Mouse (Mus musculus) monocyte, adult 2 months (primary cell): Measurements from ENCODE around the gene Brinp3.

Experiments
- DNase-seq, 2 experiments: peaks; one replicate each; pipeline ENCODE4 v3.0.0; 2022; ENCODE audit warnings: low spot score in 2 of 2, low read depth in 1 of 2

Brinp3 gene

GRCm38 (mm10) chr1:146787236-146787635, 292.7 kb downstream of the Brinp3 start:
- DNase-seq: no peak

- DNase-seq: no peak
These were observed 298.3 kb downstream of the Brinp3 start for GRCm38 (mm10) chr1:146792826-146793225.

- DNase-seq: no peak
These were observed 305.5 kb downstream of the Brinp3 start for GRCm38 (mm10) chr1:146799986-146800553.

- no peak for DNase-seq
These were observed 307.3 kb downstream of the Brinp3 start for GRCm38 (mm10) chr1:146801821-146802220.

- no peak for DNase-seq
These were observed 313.2 kb downstream of the Brinp3 start for GRCm38 (mm10) chr1:146807765-146808164.

- no peak for DNase-seq
These were observed 339.3 kb downstream of the Brinp3 start for GRCm38 (mm10) chr1:146833888-146834287.

- DNase-seq: no peak
These were observed 349.5 kb downstream of the Brinp3 start for GRCm38 (mm10) chr1:146844087-146844486.

- no peak for DNase-seq
These were observed 354.3 kb downstream of the Brinp3 start for GRCm38 (mm10) chr1:146848892-146849291.

GRCm38 (mm10) chr1:146850147-146850546, 355.6 kb downstream of the Brinp3 start:
- no peak for DNase-seq

- DNase-seq: no peak
These were observed 404.1 kb downstream of the Brinp3 start for GRCm38 (mm10) chr1:146898636-146899035.

- no peak for DNase-seq
These were observed 407.1 kb downstream of the Brinp3 start for GRCm38 (mm10) chr1:146901691-146902090.

- no peak for DNase-seq
These were observed 445.2 kb downstream of the Brinp3 start for GRCm38 (mm10) chr1:146939463-146940389.
